Mouse (Mus musculus): ENCODE measurements around the gene Cdkal1. TPM values are rescaled to one million over a fixed set of nuclear protein-coding genes. Genes with fewer than 3 reads are reported as not detected.

Cdkal1 gene
- polyA plus RNA-seq, 1 experiment: 0.55 TPM

DNA sequence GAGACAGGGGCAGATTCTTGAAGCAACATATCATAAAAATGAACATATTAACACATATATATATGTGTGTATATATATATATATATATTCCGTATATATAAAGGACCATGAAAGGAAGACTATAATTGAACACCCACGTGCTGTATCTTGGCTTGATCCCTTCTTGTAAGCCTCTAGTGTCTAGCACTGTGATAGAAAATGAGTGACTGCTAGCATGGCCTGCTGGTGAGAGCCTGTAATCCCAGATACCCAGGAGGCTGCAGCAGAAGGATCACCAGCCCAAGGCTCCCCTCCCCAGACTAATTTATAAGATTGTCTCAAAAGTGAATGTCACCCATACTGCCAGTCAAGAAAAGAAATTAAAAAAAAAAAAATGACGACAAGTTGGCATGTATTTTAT lies 158.2 kb downstream of the Cdkal1 start:
- H3K27ac ChIP-seq (ENCODE audit: insufficient read depth, low read depth, low read length): no peak overlapping the region
- no peak for TF ChIP-seq CTCF (IDR thresholded peaks at IDR 0.05; ENCODE audit: extremely low read depth, insufficient read length, insufficient replicate concordance, low read depth, low read length)
- TF ChIP-seq POLR2A (IDR thresholded peaks at IDR 0.05; ENCODE audit: low read depth, low read length): no peak
- H3K27me3 ChIP-seq (ENCODE audit: control insufficient read depth, insufficient read depth, low read length): no peaks in the 10 kb centered on the region
- H3K4me1 ChIP-seq (ENCODE audit: control insufficient read depth, insufficient read depth, insufficient read length, low read length): no peaks in the 10 kb centered on the region
- no peak overlapping the region for H3K4me3 ChIP-seq (ENCODE audit: low read depth, low read length)
- no peaks in the 10 kb centered on the region for H3K36me3 ChIP-seq (ENCODE audit: control insufficient read depth, insufficient read depth, low read length)
- WGBS: 89% methylated on average over 3 of the region's 3 CpGs

GRCm38 (mm10) chr13:29690734-29691133 lies 164.7 kb downstream of the Cdkal1 start:
- H3K27me3 ChIP-seq (ENCODE audit: control insufficient read depth, insufficient read depth, low read length): no peaks in the 10 kb centered on the region
- H3K27ac ChIP-seq (ENCODE audit: insufficient read depth, low read depth, low read length): no peak overlapping the region
- H3K36me3 ChIP-seq (ENCODE audit: control insufficient read depth, insufficient read depth, low read length): no peaks in the 10 kb centered on the region
- 88% methylated on average over 7 of the region's 7 CpGs for WGBS
- no peaks in the 10 kb centered on the region for H3K4me1 ChIP-seq (ENCODE audit: control insufficient read depth, insufficient read depth, insufficient read length, low read length)
- no peak for TF ChIP-seq CTCF (IDR thresholded peaks at IDR 0.05; ENCODE audit: extremely low read depth, insufficient read length, insufficient replicate concordance, low read depth, low read length)
- no peak for TF ChIP-seq POLR2A (IDR thresholded peaks at IDR 0.05; ENCODE audit: low read depth, low read length)
- H3K4me3 ChIP-seq (ENCODE audit: low read depth, low read length): no peak overlapping the region

GRCm38 (mm10) chr13:29688851-29689250 lies 166.6 kb downstream of the Cdkal1 start:
- 76% methylated on average over 6 of the region's 6 CpGs for WGBS
- Histone ChIP-seq H3K36me3 (ENCODE audit: control insufficient read depth, insufficient read depth, low read length) (no peaks in the 10 kb centered on the region), H3K4me1 (ENCODE audit: control insufficient read depth, insufficient read depth, insufficient read length, low read length) (no peaks in the 10 kb centered on the region), H3K27ac (ENCODE audit: insufficient read depth, low read depth, low read length) (no peak overlapping the region), H3K27me3 (ENCODE audit: control insufficient read depth, insufficient read depth, low read length) (no peaks in the 10 kb centered on the region), H3K4me3 (ENCODE audit: low read depth, low read length) (no peak overlapping the region)
- no peak for TF ChIP-seq POLR2A (IDR thresholded peaks at IDR 0.05; ENCODE audit: low read depth, low read length)
- no peak for TF ChIP-seq CTCF (IDR thresholded peaks at IDR 0.05; ENCODE audit: extremely low read depth, insufficient read length, insufficient replicate concordance, low read depth, low read length)

DNA sequence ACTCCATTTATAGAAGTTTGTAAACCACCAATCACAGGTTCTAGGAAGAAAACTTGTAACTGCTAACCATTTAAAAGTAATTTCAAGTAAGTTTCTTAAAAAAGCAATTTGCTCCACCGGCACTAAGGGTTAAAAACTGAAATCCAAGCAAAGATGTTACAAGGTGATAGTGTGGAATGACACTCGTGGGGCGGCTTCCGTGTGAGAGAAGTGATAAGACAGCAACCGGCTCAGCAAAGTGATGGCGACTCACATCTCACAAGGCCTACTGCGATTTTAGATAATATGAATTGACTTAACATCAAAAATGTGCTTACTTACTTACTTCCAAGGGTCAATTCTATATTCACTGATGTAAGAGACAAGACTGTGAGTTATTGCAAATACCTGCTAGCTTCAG lies 167.6 kb downstream of the Cdkal1 start:
- Histone ChIP-seq H3K27ac (ENCODE audit: insufficient read depth, low read depth, low read length) (no peak overlapping the region), H3K4me3 (ENCODE audit: low read depth, low read length) (no peak overlapping the region), H3K36me3 (ENCODE audit: control insufficient read depth, insufficient read depth, low read length) (no peaks in the 10 kb centered on the region), H3K4me1 (ENCODE audit: control insufficient read depth, insufficient read depth, insufficient read length, low read length) (no peaks in the 10 kb centered on the region), H3K27me3 (ENCODE audit: control insufficient read depth, insufficient read depth, low read length) (no peaks in the 10 kb centered on the region)
- WGBS: 89% methylated on average over 7 of the region's 7 CpGs
- TF ChIP-seq CTCF (IDR thresholded peaks at IDR 0.05; ENCODE audit: extremely low read depth, insufficient read length, insufficient replicate concordance, low read depth, low read length) (no peak), POLR2A (IDR thresholded peaks at IDR 0.05; ENCODE audit: low read depth, low read length) (no peak)

DNA sequence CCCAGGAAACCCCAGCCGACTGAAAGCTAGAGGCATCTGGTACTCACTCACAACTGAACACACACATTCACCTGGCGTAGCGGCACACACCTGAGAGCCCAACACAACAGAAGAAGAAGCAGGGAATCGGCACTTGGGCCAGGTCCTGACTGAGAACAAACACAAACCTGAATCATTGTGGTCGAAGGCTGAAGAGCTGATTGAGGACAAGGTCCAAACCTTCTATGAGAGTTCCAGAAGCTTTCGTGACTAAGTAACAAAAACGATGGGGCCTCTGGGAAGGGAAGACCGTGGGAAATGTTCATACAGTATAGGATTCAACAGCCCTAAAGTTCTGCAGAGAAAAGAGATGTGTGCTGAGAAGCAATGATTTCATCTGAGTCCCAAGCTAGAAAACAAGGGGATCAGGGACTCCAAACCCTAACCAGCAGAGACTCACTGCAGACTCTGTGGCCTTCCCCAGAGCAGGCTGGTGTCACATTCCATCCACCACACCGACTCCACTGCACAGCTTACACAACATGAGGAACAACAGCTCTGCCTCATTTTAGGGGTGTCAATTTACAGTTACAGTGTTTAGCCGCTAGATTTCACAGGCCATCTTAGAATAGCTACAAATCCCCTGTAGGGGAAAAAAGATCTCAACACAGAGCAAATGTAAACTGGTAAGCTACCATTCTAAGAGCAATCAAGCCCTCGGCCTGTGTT lies 175.8 kb downstream of the Cdkal1 start:
- H3K27ac ChIP-seq (ENCODE audit: insufficient read depth, low read depth, low read length): no peak overlapping the region
- H3K27me3 ChIP-seq (ENCODE audit: control insufficient read depth, insufficient read depth, low read length): no peaks in the 10 kb centered on the region
- TF ChIP-seq POLR2A (IDR thresholded peaks at IDR 0.05; ENCODE audit: low read depth, low read length) (no peak), CTCF (IDR thresholded peaks at IDR 0.05; ENCODE audit: extremely low read depth, insufficient read length, insufficient replicate concordance, low read depth, low read length) (no peak)
- peaks cover 2% of the 10 kb centered on the region; the same call in 1 of the 2 replicates for H3K4me1 ChIP-seq (ENCODE audit: control insufficient read depth, insufficient read depth, insufficient read length, low read length)
- WGBS: 48% methylated on average over 11 of the region's 11 CpGs
- H3K36me3 ChIP-seq (ENCODE audit: control insufficient read depth, insufficient read depth, low read length): no peaks in the 10 kb centered on the region
- H3K4me3 ChIP-seq (ENCODE audit: low read depth, low read length): no peak overlapping the region

DNA sequence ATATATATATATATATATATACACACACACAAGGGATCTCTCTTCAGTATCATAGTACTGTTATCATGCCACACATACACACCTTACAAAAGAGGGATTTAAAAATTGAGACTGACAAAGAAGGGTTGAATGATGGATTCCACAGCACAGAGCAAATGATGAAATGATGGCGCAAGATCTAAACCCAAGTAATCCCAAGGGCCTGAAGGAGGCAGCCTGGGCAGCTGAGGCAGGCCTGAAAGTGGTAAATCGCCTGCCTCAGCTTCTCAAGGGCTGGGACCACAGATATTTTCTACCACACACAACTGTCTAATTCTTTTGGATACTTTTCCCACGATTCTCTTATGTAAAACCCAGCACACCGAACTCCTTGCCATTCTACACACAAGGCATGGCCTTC lies 177.9 kb downstream of the Cdkal1 start:
- TF ChIP-seq CTCF (IDR thresholded peaks at IDR 0.05; ENCODE audit: extremely low read depth, insufficient read length, insufficient replicate concordance, low read depth, low read length) (no peak), POLR2A (IDR thresholded peaks at IDR 0.05; ENCODE audit: low read depth, low read length) (no peak)
- H3K4me3 ChIP-seq (ENCODE audit: low read depth, low read length): no peak overlapping the region
- H3K27ac ChIP-seq (ENCODE audit: insufficient read depth, low read depth, low read length): no peak overlapping the region
- H3K36me3 ChIP-seq (ENCODE audit: control insufficient read depth, insufficient read depth, low read length): no peaks in the 10 kb centered on the region
- H3K4me1 ChIP-seq (ENCODE audit: control insufficient read depth, insufficient read depth, insufficient read length, low read length): peaks cover 2% of the 10 kb centered on the region; the same call in 1 of the 2 replicates
- no peaks in the 10 kb centered on the region for H3K27me3 ChIP-seq (ENCODE audit: control insufficient read depth, insufficient read depth, low read length)
- 98% methylated on average over 4 of the region's 4 CpGs for WGBS

- Histone ChIP-seq H3K27me3 (ENCODE audit: control insufficient read depth, insufficient read depth, low read length) (no peaks in the 10 kb centered on the region), H3K4me3 (ENCODE audit: low read depth, low read length) (no peak overlapping the region), H3K4me1 (ENCODE audit: control insufficient read depth, insufficient read depth, insufficient read length, low read length) (no peaks in the 10 kb centered on the region), H3K36me3 (ENCODE audit: control insufficient read depth, insufficient read depth, low read length) (no peaks in the 10 kb centered on the region), H3K27ac (ENCODE audit: insufficient read depth, low read depth, low read length) (no peak overlapping the region)
- no peak for TF ChIP-seq POLR2A (IDR thresholded peaks at IDR 0.05; ENCODE audit: low read depth, low read length)
- TF ChIP-seq CTCF (IDR thresholded peaks at IDR 0.05; ENCODE audit: extremely low read depth, insufficient read length, insufficient replicate concordance, low read depth, low read length): no peak
- WGBS: 78% methylated on average over 3 of the region's 3 CpGs
Measured at GRCm38 (mm10) chr13:29670626-29671025, 184.8 kb downstream of the Cdkal1 start.

Measured in small intestine, adult 2 months (tissue).